Comparison of ENCODE assay signal across 7 mouse cellular contexts in genomic region chr7:132809721-132810120, GRCm38 (mm10). TPM values are rescaled to one million over a fixed set of nuclear protein-coding genes. Genes with fewer than 3 reads are reported as not detected.
A peak's percentile ranks its signal among the peaks of the same experiment; 100 is the strongest.
DNase-seq lines count a peak whose midpoint lies in the region; ATAC-seq and TF ChIP-seq lines count a peak whose summit lies in the region.

No protein-coding gene starts in this region.

- no peak for TF ChIP-seq CTCF in lung, adult 2 months (IDR thresholded peaks at IDR 0.05; ENCODE audit: insufficient read depth, low read length)

- peak overlapping the region; percentile 92 for H3K27ac ChIP-seq in forebrain, embryonic 13.5 days
- H3K27ac ChIP-seq in intestine, embryonic 14.5 days (ENCODE audit: low read depth), result peak overlapping the region; percentile 88

- no peak overlapping the region for H3K4me3 ChIP-seq in lung, adult 2 months (replicated peaks; ENCODE audit: extremely low read depth, low read depth, low read length)
- H3K4me3 ChIP-seq in forebrain, embryonic 13.5 days, result peak overlapping the region; percentile 9
- H3K4me3 ChIP-seq in intestine, embryonic 14.5 days (ENCODE audit: low read depth, low read length), result no peak overlapping the region
- no peak overlapping the region for H3K4me3 ChIP-seq in myocyte

- no peaks in the 10 kb centered on the region for H3K9me3 ChIP-seq in forebrain, embryonic 13.5 days (replicated peaks)
- H3K9me3 ChIP-seq in intestine, embryonic 14.5 days (ENCODE audit: control insufficient read depth, low read length), result no peaks in the 10 kb centered on the region

- TF ChIP-seq POLR2A in lung, adult 2 months (IDR thresholded peaks at IDR 0.05; ENCODE audit: borderline replicate concordance, extremely low read depth, low read depth, low read length), result no peak
- no peak for TF ChIP-seq POLR2A in myocyte (IDR thresholded peaks at IDR 0.05; ENCODE audit: insufficient read length, low read depth)

- 38% methylated on average over 6 of the region's 6 CpGs for WGBS in lung, adult 2 months
- 13% methylated on average over 6 of the region's 6 CpGs for WGBS in forebrain, embryonic 13.5 days
- WGBS in intestine, embryonic 14.5 days, result 31% methylated on average over 6 of the region's 6 CpGs

- no peak for ATAC-seq in forebrain, embryonic 13.5 days
- no peak for ATAC-seq in intestine, embryonic 14.5 days (replicated peaks; ENCODE audit: low FRiP score, low TSS enrichment, low read depth)

- peaks cover 48% of the 10 kb centered on the region for H3K4me1 ChIP-seq in lung, adult 2 months (ENCODE audit: control insufficient read depth, insufficient read depth, low read length)
- H3K4me1 ChIP-seq in forebrain, embryonic 13.5 days, result peaks cover 82% of the 10 kb centered on the region
- peaks cover 67% of the 10 kb centered on the region for H3K4me1 ChIP-seq in intestine, embryonic 14.5 days (replicated peaks; ENCODE audit: control insufficient read depth, insufficient read depth, low read length)

- no peaks in the 10 kb centered on the region for H3K27me3 ChIP-seq in forebrain, embryonic 13.5 days
- H3K27me3 ChIP-seq in intestine, embryonic 14.5 days (replicated peaks; ENCODE audit: control insufficient read depth, insufficient read depth, low read length), result no peaks in the 10 kb centered on the region
- H3K27me3 ChIP-seq in myocyte (ENCODE audit: control insufficient read depth, insufficient read depth, insufficient read length), result no peaks in the 10 kb centered on the region

- no peaks in the 10 kb centered on the region for H3K36me3 ChIP-seq in forebrain, embryonic 13.5 days (ENCODE audit: poor library complexity, severe bottlenecking)
- no peaks in the 10 kb centered on the region for H3K36me3 ChIP-seq in intestine, embryonic 14.5 days (ENCODE audit: control insufficient read depth, insufficient read depth, low read length)
- no peaks in the 10 kb centered on the region for H3K36me3 ChIP-seq in myocyte (ENCODE audit: control insufficient read depth, insufficient read depth)

- peak overlapping the region; percentile 57 for H3K9ac ChIP-seq in forebrain, embryonic 13.5 days
- no peak overlapping the region; the same call in 1 of the 2 replicates for H3K9ac ChIP-seq in intestine, embryonic 14.5 days (ENCODE audit: low read length)

- DNase-seq in lung, adult 2 months, result peak; percentile 10
- DNase-seq in lung, postnatal 14 days, result no peak
- DNase-seq in intestine, embryonic 14.5 days (ENCODE audit: low spot score), result no peak
- no peak for DNase-seq in ovary, adult 18-20 months (ENCODE audit: low spot score)
- DNase-seq in gastrocnemius, adult 8-10 months (ENCODE audit: low spot score in 2 of 2), result no peak

- peaks cover 34% of the 10 kb centered on the region for H3K79me2 ChIP-seq in myocyte (ENCODE audit: control insufficient read depth, insufficient read depth)

- peak overlapping the region; percentile 72 for H3K4me2 ChIP-seq in forebrain, embryonic 13.5 days
- H3K4me2 ChIP-seq in intestine, embryonic 14.5 days (ENCODE audit: low read length), result peak overlapping the region; percentile 37
- peak overlapping the region; percentile 64 for H3K4me2 ChIP-seq in myocyte (ENCODE audit: low read depth)

- H3ac ChIP-seq in myocyte (ENCODE audit: control insufficient read depth, insufficient read length), result no peak overlapping the region

TF ChIP-seq in myocyte, 11 proteins besides CTCF, POLR2A, EP300 and RAD21:
- no peak for TF ChIP-seq TCF12 (IDR thresholded peaks at IDR 0.05; ENCODE audit: insufficient read depth, poor library complexity, severe bottlenecking)
- TF ChIP-seq MAX (IDR thresholded peaks at IDR 0.05; ENCODE audit: low read depth), result no peak
- no peak for TF ChIP-seq E2F4 (IDR thresholded peaks at IDR 0.05; ENCODE audit: insufficient read depth)
- no peak for TF ChIP-seq REST (IDR thresholded peaks at IDR 0.05; ENCODE audit: insufficient read depth, insufficient read length)
- TF ChIP-seq MYOG (IDR thresholded peaks at IDR 0.05; ENCODE audit: control insufficient read depth in 1 of 3, insufficient read depth in 1 of 3, insufficient read length in 2 of 3, low read depth in 2 of 3), result no peak
- TF ChIP-seq SRF (IDR thresholded peaks at IDR 0.05; ENCODE audit: control insufficient read depth, insufficient read length, low read depth), result no peak
- no peak for TF ChIP-seq USF1 (IDR thresholded peaks at IDR 0.05; ENCODE audit: low read depth)
- no peak for TF ChIP-seq TCF3 (IDR thresholded peaks at IDR 0.05; ENCODE audit: insufficient read length, low read depth)

RNA-seq across cellular contexts. Expression of gene Fam53b, which starts 4.0 kb away (rescaled TPM):
- 79.4 and 80.3 TPM in 2 replicates for polyA plus RNA-seq in lung, adult 2 months (2012; rRNA removed)
- 31.1 and 33.9 TPM in 2 replicates for polyA plus RNA-seq in forebrain, embryonic 13.5 days (2015; fragmentation: Nextera tagmentation; extraction: Ambion mirVana)
- 20.4 and 23.2 TPM in 2 replicates for polyA plus RNA-seq in intestine, embryonic 14.5 days (2014; fragmentation: Nextera tagmentation; extraction: Ambion mirVana)
- 26.5 TPM for polyA plus RNA-seq in myocyte (2012; fragmentation: generic; extraction: Trizol)
- 10 to 100 TPM; 17.4 to 31.8 (median 21.1) TPM for total RNA-seq in gastrocnemius, adult 8-10 months (2022)

RNA-seq across cellular contexts. Expression of gene Eef1akmt2, which starts 42.8 kb away (rescaled TPM):
- 6.3 and 7.8 TPM in 2 replicates for polyA plus RNA-seq in lung, adult 2 months (2012; rRNA removed)
- polyA plus RNA-seq in forebrain, embryonic 13.5 days (2015; fragmentation: Nextera tagmentation; extraction: Ambion mirVana), result 105 and 115 TPM in 2 replicates
- 59.6 and 69.8 TPM in 2 replicates for polyA plus RNA-seq in intestine, embryonic 14.5 days (2014; fragmentation: Nextera tagmentation; extraction: Ambion mirVana)
- polyA plus RNA-seq in myocyte (2012; fragmentation: generic; extraction: Trizol), result 10.8 TPM
- total RNA-seq in gastrocnemius, adult 8-10 months (2022), result 1 to 10 TPM; 4.6 to 9.0 (median 5.9) TPM

RNA-seq across cellular contexts. Expression of gene Abraxas2, which starts 49.3 kb away (rescaled TPM):
- 7.8 and 12.2 TPM in 2 replicates for polyA plus RNA-seq in lung, adult 2 months (2012; rRNA removed)
- polyA plus RNA-seq in forebrain, embryonic 13.5 days (2015; fragmentation: Nextera tagmentation; extraction: Ambion mirVana), result 42.5 and 43.5 TPM in 2 replicates
- polyA plus RNA-seq in intestine, embryonic 14.5 days (2014; fragmentation: Nextera tagmentation; extraction: Ambion mirVana), result 33.5 and 34.7 TPM in 2 replicates
- polyA plus RNA-seq in myocyte (2012; fragmentation: generic; extraction: Trizol), result 20.2 TPM
- total RNA-seq in gastrocnemius, adult 8-10 months (2022), result 10 to 100 TPM; 21.9 to 24.0 (median 22.7) TPM
